Mouse (Mus musculus) cortical plate, adult 2 months (tissue): ENCODE data around the gene Kcnma1.

ENCODE experiments used
- CTCF ChIP-seq: fragments of 200-500 bp; IDR thresholded peaks from 2 replicates; pipeline ENCODE4 v1.5.1; 2011; ENCODE audit warnings: mild to moderate bottlenecking, control low read depth, low read length; ENCODE audit not compliant: insufficient read depth; ENCODE audit errors: extremely low read depth
- POLR2A ChIP-seq: fragments of 200-500 bp; IDR thresholded peaks from 2 replicates; pipeline ENCODE4 v1.6.1; 2011; ENCODE audit warnings: mild to moderate bottlenecking, low read length, control low read depth; ENCODE audit not compliant: insufficient read depth; ENCODE audit errors: extremely low read depth

GRCm38 (mm10) chr14:23620685-23621084 is 393.6 kb downstream of the Kcnma1 start:
- TF ChIP-seq POLR2A: no peak
- TF ChIP-seq CTCF: no peak
